Mouse (Mus musculus): ENCODE results near the gene Dcaf6.

The Dcaf6 gene

DNA sequence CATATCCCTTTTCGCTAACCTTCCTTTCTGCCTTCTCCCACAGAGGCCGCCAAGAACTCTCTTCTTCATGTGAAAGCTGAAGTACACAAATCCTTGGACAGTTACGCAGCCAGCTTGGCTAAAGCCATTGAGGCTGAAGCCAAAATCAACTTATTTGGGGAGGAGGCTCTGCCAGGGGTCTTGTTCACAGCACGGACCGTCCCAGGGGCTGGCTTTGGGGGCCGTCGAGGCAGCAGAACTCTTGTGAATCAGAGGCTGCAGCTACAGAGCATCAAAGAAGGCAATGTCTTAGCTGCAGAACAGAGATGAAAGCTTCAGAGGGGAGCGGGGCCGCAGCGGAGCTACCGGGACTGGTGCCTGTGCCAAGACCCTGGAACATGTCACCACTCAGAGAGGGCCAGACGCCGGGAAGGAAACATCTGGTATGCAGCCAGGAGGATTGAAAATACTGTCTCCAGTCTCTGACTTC, 138.8 kb downstream of the Dcaf6 start:
- no peak for DNase-seq (ENCODE audit: low spot score in 2 of 2)

GRCm38 (mm10) chr1:165320141-165320934, 139.9 kb downstream of the Dcaf6 start:
- DNase-seq (ENCODE audit: low spot score in 2 of 2), result peak; percentile 35 to 76

DNA sequence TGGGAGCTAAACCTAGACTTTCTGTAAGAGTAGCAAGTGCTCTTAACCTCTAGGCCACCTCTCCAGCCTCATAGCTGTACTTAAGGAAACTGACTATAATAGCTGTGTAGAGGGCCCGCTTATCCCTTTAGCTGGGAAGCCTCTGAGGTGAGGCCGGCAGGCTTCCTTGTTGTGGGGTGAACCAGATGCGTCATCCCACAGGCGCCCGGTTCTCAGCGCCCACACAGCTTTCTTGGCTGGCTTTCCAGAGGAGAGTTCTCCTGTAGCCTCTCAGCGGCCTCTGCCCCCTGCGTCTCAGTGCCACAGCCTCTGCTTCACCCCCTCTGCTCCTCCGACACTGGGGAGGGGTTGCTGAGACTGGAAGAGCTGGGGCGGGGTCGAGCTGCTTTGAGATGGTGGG, 143.9 kb downstream of the Dcaf6 start:
- no peak for DNase-seq (ENCODE audit: low spot score in 2 of 2)

DNA sequence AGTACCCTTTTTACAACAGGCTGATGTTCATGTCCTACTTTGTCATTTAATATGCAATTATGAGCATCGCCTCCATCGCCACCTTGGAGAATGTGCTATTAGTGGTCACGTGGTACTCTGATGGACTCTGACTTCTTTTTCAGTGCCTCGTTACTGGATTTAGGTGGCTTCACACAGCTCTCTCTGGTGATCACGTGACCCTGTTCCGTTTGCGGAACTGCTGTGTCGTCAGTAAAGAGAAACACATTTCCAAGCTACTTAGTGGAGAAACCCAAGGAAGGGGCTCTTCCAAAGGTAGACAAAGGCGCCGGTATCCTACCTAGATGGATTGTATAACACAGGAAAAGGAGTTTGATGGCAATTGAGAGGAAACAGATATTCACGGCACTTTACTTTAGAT, 152.1 kb downstream of the Dcaf6 start:
- DNase-seq (ENCODE audit: low spot score in 2 of 2), result no peak

DNA sequence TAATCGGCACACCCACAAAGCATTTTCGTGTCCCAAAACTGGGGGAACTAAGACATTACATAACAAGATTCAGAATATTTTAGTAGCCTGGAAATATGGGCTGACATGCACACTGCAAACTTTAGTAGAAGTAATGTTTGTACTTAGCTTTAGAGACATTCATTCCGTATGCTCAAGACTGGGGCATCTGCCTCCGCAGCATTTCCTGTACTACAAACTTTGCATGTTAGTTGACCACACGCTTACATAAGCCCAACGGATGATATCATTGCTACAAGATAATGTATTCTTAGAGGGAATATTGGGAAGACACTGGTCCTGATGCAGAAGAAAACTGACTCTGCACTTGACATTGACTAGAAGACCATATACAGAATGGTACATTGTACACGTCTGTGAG, 155.9 kb downstream of the Dcaf6 start:
- DNase-seq (ENCODE audit: low spot score in 2 of 2), result no peak

DNA sequence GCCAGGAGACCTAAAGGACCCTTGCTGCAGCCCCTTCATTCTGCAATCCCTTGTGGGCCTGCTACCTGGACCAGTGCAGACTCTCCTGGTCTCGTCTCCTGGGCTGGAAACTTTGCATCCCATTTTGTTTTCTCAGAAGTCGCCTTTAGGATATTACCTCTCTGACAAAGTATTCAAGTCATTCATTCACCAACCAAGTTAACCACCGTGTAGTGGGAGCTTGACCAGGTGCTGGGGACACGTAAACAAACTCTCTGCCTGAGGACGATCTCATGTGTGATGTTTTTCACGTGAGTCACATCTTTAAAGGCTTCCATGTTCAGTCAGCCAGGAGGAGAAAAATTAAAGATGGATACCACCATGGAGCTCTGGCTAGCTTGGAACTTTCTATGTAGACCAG, 157.1 kb downstream of the Dcaf6 start:
- DNase-seq (ENCODE audit: low spot score in 2 of 2), result no peak

DNA sequence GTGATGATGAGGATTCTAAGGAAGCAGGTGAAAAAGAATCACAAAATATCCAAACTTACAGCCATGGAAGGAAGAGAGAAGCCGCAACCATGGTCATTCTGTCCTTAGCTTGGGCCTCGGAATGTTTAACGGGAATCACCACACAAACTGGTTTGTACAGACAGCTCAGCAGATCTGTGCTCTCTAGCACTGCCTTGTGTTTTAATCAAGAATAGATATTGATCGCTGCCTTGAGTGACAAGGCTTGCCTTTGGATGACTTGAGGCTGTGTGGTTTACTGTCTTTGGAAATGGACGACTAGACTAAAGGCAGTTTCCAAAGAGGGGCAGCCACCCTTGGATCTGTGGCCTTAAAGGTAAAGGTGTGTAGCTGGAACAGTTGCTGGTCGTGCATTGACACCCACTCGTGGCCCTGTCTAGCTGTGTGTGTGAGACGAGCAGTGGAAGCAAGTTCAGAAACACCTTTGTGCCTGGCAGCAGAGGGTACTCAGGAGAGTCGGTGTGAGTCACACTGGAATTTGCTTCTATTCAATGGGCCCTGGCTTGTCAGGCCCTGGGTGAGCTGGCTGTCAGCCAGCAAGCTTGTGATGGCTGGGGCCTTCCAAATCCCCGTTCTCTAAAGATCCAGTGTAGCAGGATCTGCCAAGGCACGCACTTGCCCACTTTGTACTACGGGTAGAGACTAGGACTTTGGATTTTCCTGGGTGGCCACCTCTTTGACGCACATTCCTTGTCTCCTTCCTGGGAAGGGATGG, 157.6 kb downstream of the Dcaf6 start:
- no peak for DNase-seq (ENCODE audit: low spot score in 2 of 2)

- no peak for DNase-seq (ENCODE audit: low spot score in 2 of 2)
These were observed 158.7 kb downstream of the Dcaf6 start for GRCm38 (mm10) chr1:165301567-165301966.

DNA sequence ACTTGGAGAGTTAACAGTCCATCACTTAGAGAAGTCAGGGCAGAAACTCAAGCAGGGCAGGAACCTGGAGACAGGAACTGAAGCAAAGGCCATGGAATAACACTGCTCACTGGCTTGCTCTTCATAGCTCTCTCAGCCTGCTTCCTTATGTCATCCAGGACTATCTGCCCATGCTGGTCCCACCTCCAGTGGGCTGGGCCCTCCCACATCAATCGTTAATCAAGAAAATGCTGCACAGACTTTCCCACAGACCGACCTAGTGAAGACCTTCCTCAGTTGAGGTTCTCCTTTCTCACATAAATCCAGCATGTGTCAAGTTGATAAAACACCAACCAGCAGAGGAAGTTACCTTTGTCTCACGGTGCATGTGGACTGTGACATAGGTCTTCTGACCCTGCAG, 159.2 kb downstream of the Dcaf6 start:
- no peak for DNase-seq (ENCODE audit: low spot score in 2 of 2)

DNA sequence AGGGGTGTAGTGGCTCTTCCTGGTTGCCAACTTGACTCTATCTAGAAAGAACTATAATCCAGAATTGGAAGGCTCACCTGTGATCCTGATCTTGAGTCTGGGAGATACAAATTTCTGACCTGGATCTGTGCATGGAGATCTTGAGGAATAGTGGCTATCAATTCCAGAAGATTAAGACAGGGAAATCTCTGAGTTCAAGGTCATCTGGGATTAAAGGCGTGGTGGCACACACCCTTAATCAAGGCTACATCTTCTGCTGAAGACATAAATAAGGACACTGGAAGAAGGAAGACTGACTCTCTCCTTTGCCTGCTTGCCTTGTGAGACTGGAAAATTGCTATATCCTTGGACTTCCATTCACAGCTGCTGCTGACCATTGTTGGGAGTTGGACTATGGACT, 164.8 kb downstream of the Dcaf6 start, which contains the start of gene Gpr161:
Gpr161 (plus strand) TSS at position 301 of the 400 bp plus-strand sequence.
- no peak for DNase-seq (ENCODE audit: low spot score in 2 of 2)

DNA sequence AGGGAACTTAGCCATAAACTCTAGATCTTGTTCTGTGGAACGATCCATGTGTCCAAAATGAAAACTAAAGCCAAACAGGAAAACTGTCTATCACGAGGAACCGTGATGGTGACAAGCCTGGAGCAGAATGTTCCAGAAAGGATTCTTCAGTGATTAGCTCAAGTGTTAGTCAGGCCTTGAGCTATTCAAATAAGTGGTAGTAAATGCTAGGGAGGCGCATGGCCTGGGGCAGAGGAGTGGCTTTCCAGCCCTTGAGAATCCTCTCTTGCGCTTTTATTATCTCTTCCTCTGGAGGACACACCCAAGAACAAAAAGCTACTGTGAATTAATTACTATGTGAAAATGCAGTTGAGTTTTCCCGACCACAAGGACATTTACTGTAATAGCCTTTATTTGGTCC, 168.7 kb downstream of the Dcaf6 start:
- DNase-seq (ENCODE audit: low spot score in 2 of 2), result no peak

- DNase-seq (ENCODE audit: low spot score in 2 of 2), result peak in 1 of 2 experiments; percentile 33
These were observed 170.4 kb downstream of the Dcaf6 start for GRCm38 (mm10) chr1:165289831-165290230.

DNA sequence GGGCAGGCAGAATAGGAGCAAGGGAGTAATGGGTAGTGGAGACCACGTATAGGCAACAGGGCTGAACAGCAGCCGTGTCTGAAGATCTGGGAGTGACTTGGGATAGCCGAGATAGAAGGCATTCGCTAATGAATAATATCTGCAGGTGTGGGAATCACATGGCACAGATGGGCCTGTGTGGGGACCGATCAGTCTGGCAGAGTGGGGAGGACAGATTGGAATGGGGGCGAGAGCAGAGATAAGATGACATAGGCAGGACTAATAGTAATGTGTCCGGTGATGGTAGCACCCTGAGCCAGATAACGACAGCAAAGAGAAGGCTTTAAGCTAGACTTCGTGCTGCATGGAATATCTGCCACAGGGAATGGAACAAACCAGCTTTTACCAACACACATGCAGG, 172.1 kb downstream of the Dcaf6 start:
- DNase-seq (ENCODE audit: low spot score in 2 of 2), result no peak

DNA sequence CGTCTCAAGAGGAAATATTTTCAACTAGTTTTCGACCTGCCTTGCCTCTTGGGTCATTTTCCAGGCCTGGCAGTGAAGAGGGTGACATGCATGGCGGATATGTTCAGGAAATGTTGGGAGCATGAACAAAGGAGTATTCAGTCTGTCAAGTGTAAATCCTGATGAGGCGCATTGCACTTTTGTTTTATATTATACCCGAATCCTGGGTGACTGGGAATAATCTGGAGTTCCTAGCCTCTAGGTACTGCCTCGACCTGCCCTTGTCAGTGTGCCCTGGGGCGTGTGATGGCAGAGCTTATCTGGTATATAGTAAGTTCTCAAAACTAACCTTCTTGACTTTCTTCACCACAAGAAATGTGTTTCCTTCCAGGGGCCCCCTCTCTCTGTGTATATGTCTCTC, 176.2 kb downstream of the Dcaf6 start:
- DNase-seq (ENCODE audit: low spot score in 2 of 2), result no peak

DNA sequence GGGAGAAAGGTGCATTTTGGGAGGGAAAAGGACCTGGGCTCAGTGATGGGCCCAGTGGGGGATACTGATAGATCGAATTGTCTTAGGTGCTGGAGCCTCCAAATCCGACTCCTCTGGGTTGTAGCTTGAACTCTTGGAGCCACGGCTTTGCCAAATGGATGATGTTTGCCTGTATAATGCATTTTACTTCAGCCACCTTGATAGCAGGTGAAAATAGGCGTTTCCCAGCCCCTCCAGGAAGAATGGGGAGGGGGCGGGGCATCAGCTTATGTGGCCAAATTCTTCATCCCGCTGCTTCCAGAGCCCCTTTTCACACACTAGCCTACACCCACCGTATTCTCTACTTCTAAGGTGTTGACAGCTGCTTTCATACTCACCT, 177.3 kb downstream of the Dcaf6 start:
- DNase-seq (ENCODE audit: low spot score in 2 of 2), result no peak

DNA sequence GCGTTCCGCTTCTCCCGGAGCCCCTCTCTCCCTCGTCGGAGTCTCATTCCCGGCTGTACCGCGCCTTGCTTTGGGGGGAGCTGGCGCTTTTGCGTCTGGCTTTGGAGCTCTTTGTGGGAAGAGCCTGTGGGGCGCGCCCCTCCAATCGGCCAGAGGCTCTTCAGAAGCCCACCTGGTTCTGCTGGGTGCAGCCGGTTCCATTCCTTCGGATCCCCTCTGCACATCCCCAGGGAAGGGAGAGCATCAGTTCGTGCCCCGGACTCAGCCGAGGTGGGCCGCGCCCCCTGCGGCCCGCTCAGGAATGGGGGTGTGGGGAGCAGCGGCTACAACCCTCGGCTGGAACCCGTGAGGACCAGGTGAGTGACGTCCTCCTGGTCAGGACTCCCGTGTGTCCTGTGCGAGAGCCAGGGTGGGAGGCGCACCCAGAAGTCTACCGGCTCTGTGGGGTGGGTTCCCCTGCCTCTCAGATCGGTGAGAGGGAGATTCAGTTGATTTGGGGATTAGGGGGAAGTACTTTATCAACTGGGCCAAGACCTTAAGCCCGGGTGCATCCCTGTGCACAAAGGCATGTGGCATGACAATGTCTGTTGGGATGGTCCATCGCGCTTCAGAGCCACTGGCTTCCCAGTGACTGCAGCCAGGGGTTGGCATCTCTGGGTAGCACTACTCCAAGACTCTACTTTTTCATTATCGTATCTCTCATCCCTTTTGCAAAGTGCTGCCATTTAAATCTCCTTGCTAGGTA, 177.9 kb downstream of the Dcaf6 start:
- DNase-seq (ENCODE audit: low spot score in 2 of 2), result no peak

GRCm38 (mm10) chr1:165281351-165282221, 178.7 kb downstream of the Dcaf6 start:
- DNase-seq (ENCODE audit: low spot score in 2 of 2), result peak; percentile 23 to 56

DNA sequence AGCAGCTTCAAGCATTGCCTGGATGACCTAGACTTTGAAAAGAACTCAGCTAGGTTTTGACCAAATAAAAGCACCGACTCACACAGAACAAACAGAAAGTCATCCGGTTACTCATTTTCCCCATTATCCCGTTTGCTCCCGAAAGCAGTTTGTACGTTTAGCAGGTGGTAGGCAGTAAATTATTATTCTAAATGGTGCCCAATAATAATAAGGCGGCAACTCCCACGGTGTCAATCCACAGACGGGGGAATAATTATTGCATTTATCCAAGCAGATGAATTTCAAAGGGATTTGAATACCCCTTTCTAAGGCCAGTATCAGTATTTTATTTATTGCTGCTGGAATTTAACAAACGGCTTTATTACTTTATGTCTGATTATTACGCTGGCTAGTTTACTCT, 179.5 kb downstream of the Dcaf6 start:
- DNase-seq (ENCODE audit: low spot score in 2 of 2), result no peak
